Mouse (Mus musculus) thymus, adult 2 months (tissue): ENCODE data around the gene Fam174a.

Experiments
- CTCF ChIP-seq: fragments of 200-500 bp; IDR thresholded peaks from 2 replicates; pipeline ENCODE4 v1.5.1; 2012; ENCODE audit warnings: mild to moderate bottlenecking, control low read depth, low read length, moderate library complexity, borderline replicate concordance; ENCODE audit not compliant: control insufficient read depth, poor library complexity, insufficient read depth; ENCODE audit errors: extremely low read depth
- POLR2A ChIP-seq: fragments of 200-500 bp; IDR thresholded peaks from 2 replicates; pipeline ENCODE4 v1.6.1; 2012; ENCODE audit warnings: mild to moderate bottlenecking, low read length, control low read depth, moderate library complexity; ENCODE audit not compliant: control insufficient read depth, poor library complexity, insufficient read depth; ENCODE audit errors: extremely low read depth

- no peak for TF ChIP-seq CTCF
- TF ChIP-seq POLR2A: no peak
These were observed 2.6 kb downstream of the Fam174a start for GRCm38 (mm10) chr1:95315981-95316380.
